Comparison of ENCODE assay signal across 8 mouse cellular contexts in genomic region chr2:27539772-27540514, GRCm38 (mm10). TPM values are rescaled to one million over a fixed set of nuclear protein-coding genes. Genes with fewer than 3 reads are reported as not detected.
DNase-seq lines count a peak whose midpoint lies in the region; ATAC-seq and TF ChIP-seq lines count a peak whose summit lies in the region.

No protein-coding gene starts in this region.

- H3K9ac ChIP-seq in forebrain, embryonic 16.5 days (replicated peaks; ENCODE audit: low read depth, low read length), result peak overlapping the region; percentile 66
- peak overlapping the region; percentile 65 for H3K9ac ChIP-seq in lung, embryonic 14.5 days

- DNase-seq in G1E (ENCODE audit: low spot score), result peak; percentile 79
- peak; percentile 98 to 100 for DNase-seq in cerebellum, adult 18-20 months
- peak; percentile 95 to 96 for DNase-seq in heart, postnatal 36 days
- peak; percentile 98 to 100 for DNase-seq in layer of hippocampus, adult 2 months (ENCODE audit: low spot score in 2 of 2)
- peak; percentile 99 for DNase-seq in lung, embryonic 14.5 days
- DNase-seq in thymus, adult 2 months, result peak; percentile 90

- ATAC-seq in G1E (ENCODE audit: extremely low read depth, insufficient number of reproducible peaks, low FRiP score, poor library complexity, severe bottlenecking), result peak; percentile 88
- ATAC-seq in forebrain, embryonic 16.5 days, result peak; percentile 97
- ATAC-seq in lung, embryonic 14.5 days (ENCODE audit: insufficient read depth), result peak; percentile 97

- peak overlapping the region; percentile 69 for H3K4me3 ChIP-seq in G1E (ENCODE audit: low read depth, low read length)
- H3K4me3 ChIP-seq in forebrain, embryonic 16.5 days (replicated peaks; ENCODE audit: low read length), result peak overlapping the region; percentile 52
- H3K4me3 ChIP-seq in layer of hippocampus, adult 2 months, result peak overlapping the region; percentile 63
- H3K4me3 ChIP-seq in lung, embryonic 14.5 days (ENCODE audit: low read depth, low read length), result peak overlapping the region; percentile 43
- peak overlapping the region; percentile 48 for H3K4me3 ChIP-seq in olfactory bulb, adult 2 months (ENCODE audit: insufficient read depth, low read depth, low read length)
- H3K4me3 ChIP-seq in thymus, adult 2 months (ENCODE audit: control insufficient read depth, insufficient read depth, low read length), result peak overlapping the region; percentile 59

- peak overlapping the region; percentile 83 for H3K4me2 ChIP-seq in forebrain, embryonic 16.5 days (ENCODE audit: low read length)
- peak overlapping the region; percentile 88 for H3K4me2 ChIP-seq in lung, embryonic 14.5 days

- no peaks in the 10 kb centered on the region for H3K27me3 ChIP-seq in G1E (ENCODE audit: insufficient read depth, low read length)
- H3K27me3 ChIP-seq in forebrain, embryonic 16.5 days (replicated peaks; ENCODE audit: control insufficient read depth, insufficient read depth, low read length), result no peaks in the 10 kb centered on the region
- H3K27me3 ChIP-seq in lung, embryonic 14.5 days (ENCODE audit: insufficient read depth, low read length), result no peaks in the 10 kb centered on the region
- no peaks in the 10 kb centered on the region for H3K27me3 ChIP-seq in thymus, adult 2 months (ENCODE audit: control insufficient read depth, insufficient read depth, low read length)

- under 1% methylated on average over 46 of the region's 46 CpGs for WGBS in forebrain, embryonic 16.5 days
- under 1% methylated on average over 46 of the region's 46 CpGs for WGBS in lung, embryonic 14.5 days
- under 1% methylated on average over 46 of the region's 46 CpGs for WGBS in olfactory bulb, adult 2 months
- WGBS in thymus, adult 2 months, result under 1% methylated on average over 46 of the region's 46 CpGs

- intact Hi-C loops in heart, postnatal 36 days (cut with DNase I), result loop anchor here (2.0 to 10.0 kb wide), 2 partner anchors 25 to 1525 kb away; partner anchors contain the start of genes Ttf1 and Wdr5

- H3K27ac ChIP-seq in forebrain, embryonic 16.5 days (ENCODE audit: low read length), result peak overlapping the region; percentile 93
- peak overlapping the region; percentile 100 for H3K27ac ChIP-seq in layer of hippocampus, adult 2 months
- H3K27ac ChIP-seq in lung, embryonic 14.5 days (ENCODE audit: low read depth), result peak overlapping the region; percentile 90
- peak overlapping the region; percentile 48 for H3K27ac ChIP-seq in olfactory bulb, adult 2 months (ENCODE audit: insufficient read depth, low read depth, low read length)
- H3K27ac ChIP-seq in thymus, adult 2 months (ENCODE audit: control insufficient read depth, insufficient read depth, low read length), result peak overlapping the region; percentile 68

- no peak for TF ChIP-seq CTCF in G1E (IDR thresholded peaks at IDR 0.05; ENCODE audit: low read depth, low read length)
- TF ChIP-seq CTCF in layer of hippocampus, adult 2 months (conservative IDR thresholded peaks at IDR 0.05), result no peak
- TF ChIP-seq CTCF in lung, embryonic 14.5 days (IDR thresholded peaks at IDR 0.05; ENCODE audit: low read depth), result no peak
- TF ChIP-seq CTCF in olfactory bulb, adult 2 months (IDR thresholded peaks at IDR 0.05; ENCODE audit: insufficient read depth, low read depth, low read length), result no peak
- 0 out of 2 replicates have a peak, but pooled peaks have one; percentile 29 for TF ChIP-seq CTCF in thymus, adult 2 months (IDR thresholded peaks at IDR 0.05; ENCODE audit: borderline replicate concordance, control insufficient read depth, extremely low read depth, insufficient read depth, low read length, poor library complexity)

- no peaks in the 10 kb centered on the region for H3K9me3 ChIP-seq in G1E (replicated peaks)
- no peaks in the 10 kb centered on the region for H3K9me3 ChIP-seq in forebrain, embryonic 16.5 days (ENCODE audit: control insufficient read depth, low read length)
- H3K9me3 ChIP-seq in lung, embryonic 14.5 days (ENCODE audit: low read depth, low read length), result no peaks in the 10 kb centered on the region

- peaks cover 27% of the 10 kb centered on the region for H3K4me1 ChIP-seq in G1E (ENCODE audit: insufficient read depth, low read depth, low read length)
- H3K4me1 ChIP-seq in forebrain, embryonic 16.5 days (replicated peaks; ENCODE audit: control insufficient read depth, insufficient read depth, low read length), result peaks cover 15% of the 10 kb centered on the region
- peaks cover 8% of the 10 kb centered on the region for H3K4me1 ChIP-seq in lung, embryonic 14.5 days (ENCODE audit: insufficient read depth)
- peaks cover 3% of the 10 kb centered on the region; the same call in 1 of the 2 replicates for H3K4me1 ChIP-seq in olfactory bulb, adult 2 months (ENCODE audit: control insufficient read depth, insufficient read depth, low read length)
- 0 out of 2 replicates have a peak, but pooled peaks cover 3% of the 10 kb centered on the region for H3K4me1 ChIP-seq in thymus, adult 2 months (replicated peaks; ENCODE audit: control insufficient read depth, insufficient read depth, low read length)

- peaks cover 56% of the 10 kb centered on the region for H3K36me3 ChIP-seq in G1E (replicated peaks)
- peaks cover 13% of the 10 kb centered on the region for H3K36me3 ChIP-seq in forebrain, embryonic 16.5 days (ENCODE audit: control insufficient read depth, insufficient read depth)
- H3K36me3 ChIP-seq in lung, embryonic 14.5 days (ENCODE audit: insufficient read depth), result peaks cover 15% of the 10 kb centered on the region
- peaks cover 11% of the 10 kb centered on the region for H3K36me3 ChIP-seq in thymus, adult 2 months (ENCODE audit: control insufficient read depth, insufficient read depth, low read length)

- TF ChIP-seq POLR2A in olfactory bulb, adult 2 months (IDR thresholded peaks at IDR 0.05; ENCODE audit: insufficient read depth, low read depth, low read length), result peak; percentile 73
- TF ChIP-seq POLR2A in thymus, adult 2 months (IDR thresholded peaks at IDR 0.05; ENCODE audit: control insufficient read depth, extremely low read depth, insufficient read depth, low read length, poor library complexity), result peak; percentile 66

RNA-seq across cellular contexts. Expression of gene Wdr5, which starts 25.0 kb away (rescaled TPM):
- total RNA-seq in G1E (2014; fragmentation: Nextera tagmentation), result 29.4 and 35.2 TPM in 2 replicates
- 58.6 and 62.5 TPM in 2 replicates for total RNA-seq in G1E (2017)
- 107 and 131 TPM in 2 replicates for polyA plus RNA-seq in G1E (2012)
- 51.8 and 56.9 TPM in 2 replicates for polyA plus RNA-seq in forebrain, embryonic 16.5 days (2015; fragmentation: Nextera tagmentation; extraction: Ambion mirVana)
- 10 to 100 TPM; 24.4 to 25.6 TPM for total RNA-seq in heart, postnatal 36 days (2021)
- total RNA-seq in layer of hippocampus, adult 2 months (2021), result 10 to 100 TPM; 24.8 to 28.9 TPM
- polyA plus RNA-seq in lung, embryonic 14.5 days (2014; fragmentation: Nextera tagmentation; extraction: Ambion mirVana), result 63.6 and 71.3 TPM in 2 replicates
- not detected in 2 replicates for polyA plus RNA-seq in olfactory bulb, adult 2 months (2012; ENCODE audit: insufficient read depth, insufficient read length, low replicate concordance, missing spikeins)
- polyA plus RNA-seq in thymus, adult 2 months (2012; rRNA removed), result 42.9 and 49.5 TPM in 2 replicates

RNA-seq across cellular contexts. Expression of gene Brd3, which starts 32.5 kb away (rescaled TPM):
- total RNA-seq in G1E (2014; fragmentation: Nextera tagmentation) (75.2 and 84.1 TPM in 2 replicates), G1E (2017) (13.2 and 17.5 TPM in 2 replicates)
- 92.1 and 124 TPM in 2 replicates for polyA plus RNA-seq in G1E (2012)
- 152 and 153 TPM in 2 replicates for polyA plus RNA-seq in forebrain, embryonic 16.5 days (2015; fragmentation: Nextera tagmentation; extraction: Ambion mirVana)
- total RNA-seq in heart, postnatal 36 days (2021), result 10 to 100 TPM; 33.1 to 33.9 TPM
- total RNA-seq in layer of hippocampus, adult 2 months (2021), result 10 to 100 TPM; 43.6 to 51.8 TPM
- 126 and 141 TPM in 2 replicates for polyA plus RNA-seq in lung, embryonic 14.5 days (2014; fragmentation: Nextera tagmentation; extraction: Ambion mirVana)
- not detected in 2 replicates for polyA plus RNA-seq in olfactory bulb, adult 2 months (2012; ENCODE audit: insufficient read depth, insufficient read length, low replicate concordance, missing spikeins)
- 53.5 and 74.9 TPM in 2 replicates for polyA plus RNA-seq in thymus, adult 2 months (2012; rRNA removed)

Comparison
In these comparisons a context has a peak if more than half of its experiments do, and no peak if none do; other contexts are left out.
1. Peak in every context shown above with its lines: DNase-seq, ATAC-seq, H3K4me3 ChIP-seq and H3K27ac ChIP-seq.
2. H3K27ac ChIP-seq: peak in every context shown above with its lines; median percentile 100 in layer of hippocampus, adult 2 months; 93 in forebrain, embryonic 16.5 days; 90 in lung, embryonic 14.5 days; 68 in thymus, adult 2 months; 48 in olfactory bulb, adult 2 months.